Mouse (Mus musculus) layer of hippocampus, adult 2 months (tissue): ENCODE data around the gene Txndc2. TPM values are rescaled to one million over a fixed set of nuclear protein-coding genes. Genes with fewer than 3 reads are reported as not detected.
"Not testable (repeated sequence)": the region's sequence is repeated elsewhere in the genome, so short reads cannot be mapped to it uniquely, and the experiment has no call there.

Source experiments
- DNase-seq, 2 experiments: peaks; one replicate each; pipeline ENCODE4 v3.0.0; 2022; ENCODE audit warnings: low spot score in 2 of 2
- H3K27ac ChIP-seq: fragments of 200-600 bp; 2 replicates; pipeline ENCODE4 v1.8.1; 2022
- H3K4me3 ChIP-seq: fragments of 200-600 bp; 2 replicates; pipeline ENCODE4 v1.8.1; 2022; ENCODE audit warnings: mild to moderate bottlenecking
- CTCF ChIP-seq: fragments of 200-600 bp; conservative IDR thresholded peaks from 2 replicates; pipeline ENCODE4 v1.8.1; 2022; ENCODE audit warnings: antibody characterized with exemption, mild to moderate bottlenecking, moderate library complexity
- total RNA-seq, 2 experiments: library from RNA; stranded (reverse); gene quantifications; 2 replicates each; pipeline ENCODE4 v1.2.3; 2021

Txndc2 gene
- total RNA-seq, 2 experiments from 2014 or later: not detected

- Histone ChIP-seq H3K27ac (no peak overlapping the region), H3K4me3 (no peak overlapping the region)
- DNase-seq: no peak
- TF ChIP-seq CTCF: no peak
Observed at GRCm38 (mm10) chr17:65647961-65648360, 6.0 kb upstream of the Txndc2 start.

GRCm38 (mm10) chr17:65647226-65647625 lies 5.3 kb upstream of the Txndc2 start:
- no peak for TF ChIP-seq CTCF
- no peak for DNase-seq
- Histone ChIP-seq H3K4me3 (no peak overlapping the region), H3K27ac (no peak overlapping the region)

GRCm38 (mm10) chr17:65643579-65643978 lies 1.6 kb upstream of the Txndc2 start:
- no peak for DNase-seq
- TF ChIP-seq CTCF: no peak
- Histone ChIP-seq H3K4me3 (no peak overlapping the region), H3K27ac (peak overlapping the region; percentile 85)

GRCm38 (mm10) chr17:65643051-65643521 lies 1.1 kb upstream of the Txndc2 start:
- peak overlapping the region; percentile 85 for H3K27ac ChIP-seq
- no peak overlapping the region for H3K4me3 ChIP-seq
- TF ChIP-seq CTCF: no peak
- peak; percentile 48 to 71 for DNase-seq

- TF ChIP-seq CTCF: no peak
- peak overlapping the region; percentile 85 for H3K27ac ChIP-seq
- DNase-seq: no peak
- no peak overlapping the region for H3K4me3 ChIP-seq
Observed at GRCm38 (mm10) chr17:65642578-65642991, 617 bp upstream of the Txndc2 start.

- DNase-seq: no peak
- no peak for TF ChIP-seq CTCF
Observed at GRCm38 (mm10) chr17:65639144-65639543, 2.8 kb downstream of the Txndc2 start.

GRCm38 (mm10) chr17:65635715-65636360 lies 6.1 kb downstream of the Txndc2 start:
- no peak for TF ChIP-seq CTCF
- Histone ChIP-seq H3K4me3 (no peak overlapping the region), H3K27ac (no peak overlapping the region)
- no peak for DNase-seq

More at GRCm38 (mm10) chr17:65639144-65639543, 2.8 kb downstream of the Txndc2 start:
- no peak overlapping the region for H3K4me3 ChIP-seq
- no peak overlapping the region for H3K27ac ChIP-seq

- no peak for DNase-seq
- H3K27ac ChIP-seq: no peak overlapping the region
- no peak overlapping the region for H3K4me3 ChIP-seq
- no peak for TF ChIP-seq CTCF
Observed at GRCm38 (mm10) chr17:65629943-65630342, 12.0 kb downstream of the Txndc2 start.

- H3K27ac ChIP-seq, H3K4me3 ChIP-seq, DNase-seq: not testable (repeated sequence)
Observed at GRCm38 (mm10) chr17:65628823-65629532, 13.0 kb downstream of the Txndc2 start.

GRCm38 (mm10) chr17:65626301-65626700 lies 15.7 kb downstream of the Txndc2 start:
- Histone ChIP-seq H3K4me3 (no peak overlapping the region), H3K27ac (no peak overlapping the region)
- TF ChIP-seq CTCF: no peak
- DNase-seq: no peak

- Histone ChIP-seq H3K4me3 (no peak overlapping the region), H3K27ac (no peak overlapping the region)
- DNase-seq: no peak
- no peak for TF ChIP-seq CTCF
Observed at GRCm38 (mm10) chr17:65625563-65625962, 16.4 kb downstream of the Txndc2 start.

GRCm38 (mm10) chr17:65623130-65623529 lies 18.8 kb downstream of the Txndc2 start:
- no peak overlapping the region for H3K4me3 ChIP-seq
- TF ChIP-seq CTCF: no peak
- DNase-seq: no peak
- H3K27ac ChIP-seq: no peak overlapping the region

- H3K27ac ChIP-seq: no peak overlapping the region
- peak; percentile 21 to 25 for DNase-seq
- no peak for TF ChIP-seq CTCF
- H3K4me3 ChIP-seq: no peak overlapping the region
Observed at GRCm38 (mm10) chr17:65618431-65618830, 23.5 kb downstream of the Txndc2 start.

- DNase-seq: no peak
- H3K27ac ChIP-seq: no peak overlapping the region
- H3K4me3 ChIP-seq: no peak overlapping the region
- TF ChIP-seq CTCF: no peak
Observed at GRCm38 (mm10) chr17:65615678-65616077, 26.3 kb downstream of the Txndc2 start.
